Mouse (Mus musculus) embryonic facial prominence, embryonic 10.5 days (tissue): Measurements from ENCODE around the gene Setd7. TPM values are rescaled to one million over a fixed set of nuclear protein-coding genes. Genes with fewer than 3 reads are reported as not detected.

ENCODE experiments used
- DNase-seq: peaks from one replicate; pipeline ENCODE4 v3.0.0-alpha.2; 2017; ENCODE audit warnings: low spot score
- H3K27ac ChIP-seq: fragments of 300-500 bp; sonication (generic); replicated peaks from 2 replicates; pipeline ENCODE4 v1.5.1; 2016; ENCODE audit warnings: mild to moderate bottlenecking
- H3K27me3 ChIP-seq: fragments of 300-500 bp; sonication (generic); replicated peaks from 2 replicates; pipeline ENCODE4 v1.6.1; 2016; ENCODE audit warnings: low read depth, mild to moderate bottlenecking; ENCODE audit not compliant: poor library complexity, severe bottlenecking
- H3K36me3 ChIP-seq: fragments of 300-500 bp; sonication (generic); replicated peaks from 2 replicates; pipeline ENCODE4 v1.6.1; 2016; ENCODE audit warnings: mild to moderate bottlenecking, moderate library complexity
- H3K4me1 ChIP-seq: fragments of 300-500 bp; sonication (generic); 2 replicates; pipeline ENCODE4 v1.6.1; 2016
- H3K4me3 ChIP-seq: fragments of 300-500 bp; sonication (generic); 2 replicates; pipeline ENCODE4 v1.5.1; 2016; ENCODE audit warnings: mild to moderate bottlenecking, moderate library complexity
- H3K9me3 ChIP-seq: fragments of 300-500 bp; sonication (generic); 2 replicates; pipeline ENCODE4 v1.6.1; 2016; ENCODE audit warnings: mild to moderate bottlenecking
- WGBS: fragments of 180-500 bp; shearing (Covaris S2); methylation state at CpG from one replicate; pipeline ENCODE4 v1.1.7; 2016; 5-methylcytosine and 5-hydroxymethylcytosine counted together
- polyA plus RNA-seq: library from polyadenylated mRNA; unstranded; fragments of >200 nt; fragmentation: Nextera tagmentation; extraction: Ambion mirVana; gene quantifications from 2 replicates; pipeline ENCODE4 v1.2.1, GENCODE M21; 2016

Gene Setd7
- polyA plus RNA-seq, 1 experiment from 2014 or later = 4.2 TPM

GRCm38 (mm10) chr3:51481059-51481458, 79.6 kb downstream of the Setd7 start:
- H3K4me1 ChIP-seq = peaks cover 27% of the 10 kb centered on the region
- H3K4me3 ChIP-seq = no peak overlapping the region
- H3K27ac ChIP-seq = no peak overlapping the region
- 0 out of 2 replicates have a peak, but pooled peaks cover 7% of the 10 kb centered on the region for H3K36me3 ChIP-seq
- peak; percentile 63 for DNase-seq
- no peaks in the 10 kb centered on the region for H3K9me3 ChIP-seq
- H3K27me3 ChIP-seq = no peaks in the 10 kb centered on the region

GRCm38 (mm10) chr3:51479893-51480292, 80.8 kb downstream of the Setd7 start:
- H3K4me1 ChIP-seq = peaks cover 16% of the 10 kb centered on the region
- WGBS = 51% methylated on average over 2 of the region's 2 CpGs
- DNase-seq = no peak
- H3K9me3 ChIP-seq = no peaks in the 10 kb centered on the region
- no peak overlapping the region for H3K27ac ChIP-seq
- H3K36me3 ChIP-seq = peaks cover 16% of the 10 kb centered on the region
- no peaks in the 10 kb centered on the region for H3K27me3 ChIP-seq
- H3K4me3 ChIP-seq = no peak overlapping the region

GRCm38 (mm10) chr3:51475706-51476105, 85.0 kb downstream of the Setd7 start:
- H3K4me3 ChIP-seq = no peak overlapping the region
- no peak for DNase-seq
- no peaks in the 10 kb centered on the region for H3K27me3 ChIP-seq
- H3K36me3 ChIP-seq = peaks cover 58% of the 10 kb centered on the region
- H3K27ac ChIP-seq = no peak overlapping the region
- WGBS = 79% methylated on average over 4 of the region's 4 CpGs
- no peaks in the 10 kb centered on the region for H3K4me1 ChIP-seq
- no peaks in the 10 kb centered on the region for H3K9me3 ChIP-seq

DNA sequence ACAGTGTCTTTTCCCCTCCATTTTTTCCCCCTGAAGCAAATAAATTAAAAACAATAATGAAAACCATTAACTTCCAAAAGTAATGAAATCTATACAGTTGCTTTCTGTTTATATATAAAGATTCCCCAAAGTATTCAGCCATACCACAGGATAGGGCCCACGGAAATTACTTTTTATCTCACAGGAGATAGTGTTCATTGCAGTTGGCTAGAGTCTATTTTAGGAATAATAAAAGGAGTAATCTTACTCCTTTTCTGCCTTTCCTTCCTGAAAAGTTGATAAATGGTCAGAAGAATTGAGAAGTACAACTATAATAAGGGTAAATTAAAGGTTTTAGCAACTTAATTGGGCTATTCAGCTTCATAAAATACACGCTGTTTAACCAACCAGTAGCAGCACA, 92.1 kb downstream of the Setd7 start:
- Histone ChIP-seq H3K4me3 (no peak overlapping the region), H3K27ac (no peak overlapping the region), H3K4me1 (no peaks in the 10 kb centered on the region), H3K27me3 (no peaks in the 10 kb centered on the region), H3K9me3 (no peaks in the 10 kb centered on the region), H3K36me3 (peaks cover 98% of the 10 kb centered on the region)
- DNase-seq = no peak
- WGBS = 92% methylated on average over 2 of the region's 2 CpGs

Other genes starting within 250 kb of the Setd7 start
- 42.0 and 49.2 TPM in 2 replicates for gene Elf2, start 220.2 kb downstream of the Setd7 start, polyA plus RNA-seq
- gene Mgarp, start 164.1 kb downstream of the Setd7 start, polyA plus RNA-seq = 8.0 and 8.7 TPM in 2 replicates
- 646 and 663 TPM in 2 replicates for gene Ndufc1, start 151.9 kb downstream of the Setd7 start, polyA plus RNA-seq
- 68.2 and 69.9 TPM in 2 replicates for gene Naa15, start 145.7 kb downstream of the Setd7 start, polyA plus RNA-seq
- 14.2 and 15.3 TPM in 2 replicates for gene Rab33b, start 77.0 kb downstream of the Setd7 start, polyA plus RNA-seq
- gene Mgst2, start 99.5 kb upstream of the Setd7 start, polyA plus RNA-seq = 0.61 and 0.74 TPM in 2 replicates